Mouse (Mus musculus): ENCODE measurements around the gene Ust. TPM values are rescaled to one million over a fixed set of nuclear protein-coding genes. Genes with fewer than 3 reads are reported as not detected.

Gene Ust
- polyA plus RNA-seq, 1 experiment from 2014 or later, result 4.1 TPM

DNA sequence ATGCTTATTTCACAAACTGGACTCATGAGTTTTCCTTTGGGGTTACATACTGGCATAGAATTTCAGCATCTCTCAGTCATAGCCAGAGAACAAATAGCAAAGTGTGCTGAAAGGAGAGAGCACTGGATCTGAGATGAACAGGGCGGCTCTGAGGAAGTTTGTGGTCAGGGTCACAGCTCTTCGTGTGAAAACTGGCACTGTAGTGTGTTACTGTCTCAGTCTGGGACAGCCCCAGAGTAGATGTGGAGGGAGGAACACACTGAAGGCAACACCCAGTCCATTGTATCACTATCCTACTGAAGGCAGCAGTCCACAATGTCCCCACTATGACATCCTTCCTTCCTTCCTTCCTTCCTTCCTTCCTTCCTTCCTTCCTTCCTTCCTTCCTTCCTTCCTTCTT lies 321.0 kb downstream of the Ust start:
- no peak for ATAC-seq (ENCODE audit: low read depth)
- Histone ChIP-seq H3K9ac (ENCODE audit: low read length) (no peak overlapping the region), H3K4me1 (replicated peaks; ENCODE audit: control insufficient read depth, insufficient read depth, low read length) (no peaks in the 10 kb centered on the region)

DNA sequence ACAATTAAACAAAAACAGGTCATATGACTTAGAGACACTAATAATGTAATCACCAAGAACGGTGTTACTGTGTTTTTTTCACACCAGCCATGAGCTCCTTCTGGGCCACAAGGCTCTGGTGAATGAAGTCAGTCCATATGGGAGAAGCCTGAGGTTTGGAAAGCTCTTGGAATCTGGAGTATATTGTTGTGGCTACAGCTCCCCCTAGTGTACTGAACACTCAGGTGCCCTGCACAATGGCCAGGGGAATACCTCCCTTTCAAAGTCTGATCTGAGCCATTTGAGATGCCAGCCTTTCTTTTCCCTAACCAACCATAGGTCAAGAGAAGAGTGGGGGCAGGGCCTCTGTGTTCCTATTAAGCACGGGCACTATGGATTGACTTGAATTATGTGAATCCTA lies 322.3 kb downstream of the Ust start:
- no peaks in the 10 kb centered on the region for H3K4me1 ChIP-seq (replicated peaks; ENCODE audit: control insufficient read depth, insufficient read depth, low read length)
- H3K9ac ChIP-seq (ENCODE audit: low read length), result no peak overlapping the region
- no peak overlapping the region for H3K4me2 ChIP-seq (ENCODE audit: low read depth, low read length)
- peak; percentile 88 for ATAC-seq (ENCODE audit: low read depth)
- no peak overlapping the region for H3K4me3 ChIP-seq (ENCODE audit: low read length)
- WGBS, result 5% methylated on average over 2 of the region's 2 CpGs
- H3K36me3 ChIP-seq (ENCODE audit: control insufficient read depth, insufficient read depth, low read length), result no peaks in the 10 kb centered on the region
- no peaks in the 10 kb centered on the region for H3K9me3 ChIP-seq (ENCODE audit: control insufficient read depth, low read length)
- H3K27me3 ChIP-seq (ENCODE audit: control insufficient read depth, insufficient read depth, low read depth, low read length), result no peaks in the 10 kb centered on the region
- no peak overlapping the region for H3K27ac ChIP-seq (ENCODE audit: low read length)

More for the DNA sequence above, 321.0 kb downstream of the Ust start:
- no peaks in the 10 kb centered on the region for H3K27me3 ChIP-seq (ENCODE audit: control insufficient read depth, insufficient read depth, low read depth, low read length)
- no peaks in the 10 kb centered on the region for H3K36me3 ChIP-seq (ENCODE audit: control insufficient read depth, insufficient read depth, low read length)
- H3K27ac ChIP-seq (ENCODE audit: low read length), result no peak overlapping the region
- no peaks in the 10 kb centered on the region for H3K9me3 ChIP-seq (ENCODE audit: control insufficient read depth, low read length)
- no peak overlapping the region for H3K4me2 ChIP-seq (ENCODE audit: low read depth, low read length)
- WGBS, result 47% methylated on average over 2 of the region's 2 CpGs
- H3K4me3 ChIP-seq (ENCODE audit: low read length), result no peak overlapping the region

DNA sequence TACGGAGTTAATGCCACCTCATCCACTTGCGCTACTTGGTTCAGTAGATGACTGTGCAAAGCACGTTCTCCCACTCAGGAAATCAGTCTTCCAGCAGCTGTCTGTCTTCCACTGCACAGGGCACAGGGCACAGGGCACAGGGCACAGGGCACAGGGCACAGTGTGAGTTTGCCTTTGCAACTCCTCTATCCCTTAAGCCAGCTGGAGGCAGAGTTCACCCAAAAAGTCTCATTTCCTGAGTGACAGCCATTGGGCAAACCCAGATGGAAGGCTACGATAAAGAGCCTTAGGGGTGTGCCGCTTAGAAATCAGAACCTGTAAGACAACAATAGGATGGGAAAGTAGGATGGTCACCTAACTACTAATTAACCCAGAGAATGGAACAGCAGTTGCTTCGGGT lies 322.9 kb downstream of the Ust start:
- H3K9me3 ChIP-seq (ENCODE audit: control insufficient read depth, low read length), result no peaks in the 10 kb centered on the region
- no peak for ATAC-seq (ENCODE audit: low read depth)
- H3K9ac ChIP-seq (ENCODE audit: low read length), result no peak overlapping the region
- H3K4me3 ChIP-seq (ENCODE audit: low read length), result no peak overlapping the region
- H3K4me1 ChIP-seq (replicated peaks; ENCODE audit: control insufficient read depth, insufficient read depth, low read length), result no peaks in the 10 kb centered on the region
- no peak overlapping the region for H3K27ac ChIP-seq (ENCODE audit: low read length)
- no peaks in the 10 kb centered on the region for H3K36me3 ChIP-seq (ENCODE audit: control insufficient read depth, insufficient read depth, low read length)
- no peak overlapping the region for H3K4me2 ChIP-seq (ENCODE audit: low read depth, low read length)
- no peaks in the 10 kb centered on the region for H3K27me3 ChIP-seq (ENCODE audit: control insufficient read depth, insufficient read depth, low read depth, low read length)
- 54% methylated on average over 6 of the region's 6 CpGs for WGBS

DNA sequence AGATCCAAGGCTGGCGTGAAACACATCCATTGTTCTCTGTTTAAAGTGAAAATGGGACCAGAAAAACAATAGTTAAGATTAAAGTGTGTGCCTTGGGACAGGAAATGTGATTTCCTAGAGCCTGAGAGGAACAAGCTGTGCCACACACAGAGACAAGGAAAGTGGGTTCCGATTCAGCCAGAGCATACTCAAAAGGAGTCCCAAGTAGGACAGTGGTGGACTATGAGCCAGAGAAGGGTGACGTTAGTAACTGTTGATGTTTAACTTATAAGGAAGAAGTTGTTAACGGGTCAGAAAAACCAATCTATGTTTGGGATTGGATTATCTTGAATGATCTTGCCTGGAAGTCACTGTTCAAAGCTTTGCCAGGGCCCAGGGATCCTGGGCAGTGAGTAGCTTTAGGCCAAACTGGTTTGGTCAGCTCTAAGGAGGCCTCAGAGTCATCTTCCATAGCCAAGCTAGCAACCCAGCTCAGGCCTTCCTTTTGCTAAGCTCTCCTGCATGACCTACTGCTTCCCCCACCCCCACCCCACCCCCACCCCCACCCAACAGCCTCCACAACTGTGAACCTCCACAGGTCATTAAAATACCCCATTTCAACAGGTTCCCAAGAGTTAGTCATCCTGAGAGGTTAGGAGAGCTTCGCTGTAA lies 329.2 kb downstream of the Ust start:
- ATAC-seq (ENCODE audit: low read depth), result no peak
- H3K9ac ChIP-seq (ENCODE audit: low read length), result no peak overlapping the region
- no peak overlapping the region for H3K27ac ChIP-seq (ENCODE audit: low read length)
- WGBS, result 63% methylated on average over 5 of the region's 5 CpGs
- H3K4me1 ChIP-seq (replicated peaks; ENCODE audit: control insufficient read depth, insufficient read depth, low read length), result no peaks in the 10 kb centered on the region; the same call in 1 of the 2 replicates
- no peak overlapping the region for H3K4me3 ChIP-seq (ENCODE audit: low read length)
- H3K9me3 ChIP-seq (ENCODE audit: control insufficient read depth, low read length), result no peaks in the 10 kb centered on the region
- H3K27me3 ChIP-seq (ENCODE audit: control insufficient read depth, insufficient read depth, low read depth, low read length), result no peaks in the 10 kb centered on the region
- no peak overlapping the region for H3K4me2 ChIP-seq (ENCODE audit: low read depth, low read length)
- H3K36me3 ChIP-seq (ENCODE audit: control insufficient read depth, insufficient read depth, low read length), result no peaks in the 10 kb centered on the region

DNA sequence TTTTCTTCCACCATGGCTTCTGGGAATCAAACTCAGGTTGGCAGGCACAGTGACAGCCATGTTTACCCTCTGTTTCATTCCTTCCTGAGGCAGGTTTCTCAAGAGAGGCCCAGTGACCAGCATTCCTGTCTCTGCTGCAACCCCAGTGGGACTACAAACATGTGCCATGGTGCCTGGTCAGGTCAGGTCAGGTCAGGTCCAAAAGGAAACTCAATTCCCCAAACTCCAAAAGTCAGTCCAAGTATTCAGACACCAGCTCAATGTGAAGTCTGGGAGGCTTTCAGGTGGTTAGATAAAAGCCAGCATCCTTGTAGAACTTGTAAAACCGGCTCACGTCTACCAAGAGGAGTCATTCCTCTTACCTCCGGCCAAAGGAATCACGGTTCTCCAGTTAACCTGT lies 333.0 kb downstream of the Ust start:
- Histone ChIP-seq H3K9ac (ENCODE audit: low read length) (no peak overlapping the region), H3K36me3 (ENCODE audit: control insufficient read depth, insufficient read depth, low read length) (no peaks in the 10 kb centered on the region), H3K27ac (ENCODE audit: low read length) (no peak overlapping the region), H3K9me3 (ENCODE audit: control insufficient read depth, low read length) (no peaks in the 10 kb centered on the region), H3K27me3 (ENCODE audit: control insufficient read depth, insufficient read depth, low read depth, low read length) (no peaks in the 10 kb centered on the region), H3K4me1 (replicated peaks; ENCODE audit: control insufficient read depth, insufficient read depth, low read length) (peaks cover 4% of the 10 kb centered on the region; the same call in 1 of the 2 replicates), H3K4me2 (ENCODE audit: low read depth, low read length) (no peak overlapping the region), H3K4me3 (ENCODE audit: low read length) (no peak overlapping the region)
- ATAC-seq (ENCODE audit: low read depth), result no peak
- 70% methylated on average over 4 of the region's 4 CpGs for WGBS

DNA sequence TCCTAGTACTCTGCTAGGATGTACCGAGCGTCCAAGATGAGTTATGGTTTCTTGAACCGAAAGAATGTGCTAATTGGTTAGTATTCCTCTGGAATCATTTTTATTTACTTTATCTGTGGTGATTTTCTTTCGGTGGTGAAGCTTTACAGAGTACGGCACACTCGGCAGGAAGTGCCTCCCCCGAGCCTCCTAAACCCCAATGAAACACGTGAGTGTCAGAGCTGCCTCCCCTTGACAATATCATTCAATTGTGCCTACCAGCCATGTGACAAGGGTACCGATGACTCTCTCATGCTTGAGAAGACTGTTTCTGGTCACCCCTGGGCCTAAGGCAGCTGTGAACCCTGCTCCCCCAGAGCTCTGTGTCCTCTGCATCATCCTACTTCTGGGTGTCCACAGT lies 333.9 kb downstream of the Ust start:
- ATAC-seq (ENCODE audit: low read depth), result no peak

DNA sequence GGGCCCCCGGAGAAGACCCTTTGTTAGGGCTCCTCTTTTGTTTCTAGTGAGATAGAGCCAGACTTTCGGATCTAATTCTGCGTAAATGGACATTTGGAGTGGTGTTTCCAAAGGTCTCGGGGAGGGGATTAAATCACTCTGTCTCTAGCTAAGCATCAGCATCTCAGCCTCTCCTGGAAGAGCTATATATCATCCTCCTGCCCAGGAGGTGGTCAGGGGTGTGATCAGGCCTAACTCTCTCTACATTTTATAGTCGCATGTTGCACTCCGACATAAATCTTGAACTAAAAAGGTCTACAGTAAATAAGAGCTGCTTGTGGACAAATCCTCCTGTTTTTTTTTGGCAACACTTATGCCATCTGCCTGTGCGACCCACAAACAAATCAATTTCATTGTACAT lies 335.5 kb downstream of the Ust start:
- Histone ChIP-seq H3K9ac (ENCODE audit: low read length) (no peak overlapping the region), H3K4me3 (ENCODE audit: low read length) (no peak overlapping the region), H3K4me2 (ENCODE audit: low read depth, low read length) (no peak overlapping the region), H3K9me3 (ENCODE audit: control insufficient read depth, low read length) (no peaks in the 10 kb centered on the region), H3K4me1 (replicated peaks; ENCODE audit: control insufficient read depth, insufficient read depth, low read length) (peaks cover 4% of the 10 kb centered on the region; the same call in 1 of the 2 replicates), H3K27me3 (ENCODE audit: control insufficient read depth, insufficient read depth, low read depth, low read length) (no peaks in the 10 kb centered on the region), H3K27ac (ENCODE audit: low read length) (no peak overlapping the region), H3K36me3 (ENCODE audit: control insufficient read depth, insufficient read depth, low read length) (no peaks in the 10 kb centered on the region)
- ATAC-seq (ENCODE audit: low read depth), result no peak
- WGBS, result 78% methylated on average over 7 of the region's 7 CpGs

More for the DNA sequence above, 333.9 kb downstream of the Ust start:
- no peak overlapping the region for H3K4me2 ChIP-seq (ENCODE audit: low read depth, low read length)
- H3K9ac ChIP-seq (ENCODE audit: low read length), result no peak overlapping the region
- H3K27ac ChIP-seq (ENCODE audit: low read length), result no peak overlapping the region
- WGBS, result 40% methylated on average over 9 of the region's 9 CpGs
- H3K36me3 ChIP-seq (ENCODE audit: control insufficient read depth, insufficient read depth, low read length), result no peaks in the 10 kb centered on the region
- no peaks in the 10 kb centered on the region for H3K27me3 ChIP-seq (ENCODE audit: control insufficient read depth, insufficient read depth, low read depth, low read length)
- peaks cover 4% of the 10 kb centered on the region; the same call in 1 of the 2 replicates for H3K4me1 ChIP-seq (replicated peaks; ENCODE audit: control insufficient read depth, insufficient read depth, low read length)
- no peak overlapping the region for H3K4me3 ChIP-seq (ENCODE audit: low read length)
- H3K9me3 ChIP-seq (ENCODE audit: control insufficient read depth, low read length), result no peaks in the 10 kb centered on the region

DNA sequence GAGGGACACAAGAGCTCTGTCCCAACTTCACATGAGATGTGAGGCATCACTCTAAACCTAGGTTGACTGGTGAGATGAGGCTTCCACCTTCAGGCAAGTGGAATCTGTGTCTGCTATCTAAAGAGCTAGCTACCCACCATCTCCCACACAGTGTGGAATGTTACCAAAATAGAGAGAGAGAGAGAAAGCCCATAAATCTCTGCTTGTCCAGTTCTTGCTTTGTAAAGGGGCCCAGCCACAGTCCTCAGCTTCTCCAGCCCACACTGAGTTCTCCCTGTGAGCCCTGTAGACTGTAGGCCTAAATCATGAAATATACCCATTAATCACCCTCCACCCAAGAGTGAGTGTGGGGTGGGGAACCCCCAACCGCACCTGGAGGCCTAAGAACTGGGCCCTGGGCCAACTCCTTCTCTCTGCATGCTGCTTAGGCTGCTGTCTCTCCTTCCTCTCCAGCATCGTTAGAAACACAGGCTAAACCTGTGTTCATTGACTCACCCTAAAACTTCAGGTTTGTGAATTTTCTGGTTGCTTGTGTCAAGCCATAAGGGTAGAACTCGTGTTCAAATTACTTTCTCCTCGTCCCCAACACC lies 336.9 kb downstream of the Ust start:
- H3K9ac ChIP-seq (ENCODE audit: low read length), result no peak overlapping the region
- H3K36me3 ChIP-seq (ENCODE audit: control insufficient read depth, insufficient read depth, low read length), result no peaks in the 10 kb centered on the region
- H3K9me3 ChIP-seq (ENCODE audit: control insufficient read depth, low read length), result no peaks in the 10 kb centered on the region
- H3K27ac ChIP-seq (ENCODE audit: low read length), result no peak overlapping the region
- WGBS, result 58% methylated on average over 4 of the region's 4 CpGs
- no peak overlapping the region for H3K4me3 ChIP-seq (ENCODE audit: low read length)
- H3K4me2 ChIP-seq (ENCODE audit: low read depth, low read length), result no peak overlapping the region
- H3K4me1 ChIP-seq (replicated peaks; ENCODE audit: control insufficient read depth, insufficient read depth, low read length), result peaks cover 8% of the 10 kb centered on the region; the same call in 1 of the 2 replicates
- 0 out of 2 replicates have a peak, but pooled peaks have one; percentile 47 for ATAC-seq (ENCODE audit: low read depth)
- H3K27me3 ChIP-seq (ENCODE audit: control insufficient read depth, insufficient read depth, low read depth, low read length), result no peaks in the 10 kb centered on the region

DNA sequence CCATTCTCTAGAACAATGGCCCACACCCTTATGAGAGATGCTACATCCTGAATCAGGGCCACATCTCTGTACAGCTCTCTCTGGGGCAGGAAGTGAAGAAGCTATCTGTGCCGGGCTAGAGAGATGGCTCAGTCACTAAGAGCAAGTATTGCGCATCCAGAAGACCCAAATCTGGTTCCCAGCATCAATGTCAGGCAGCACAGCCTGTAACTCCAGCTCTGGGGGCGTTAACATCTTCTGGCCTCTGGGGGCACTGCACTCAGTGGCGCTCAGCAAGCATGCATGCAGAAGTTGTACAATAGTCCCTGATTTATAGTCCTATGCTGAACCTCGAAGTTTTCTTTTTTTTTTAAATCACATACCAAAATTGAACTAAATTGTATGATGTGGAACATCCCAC lies 341.0 kb downstream of the Ust start:
- Histone ChIP-seq H3K9ac (ENCODE audit: low read length) (no peak overlapping the region), H3K4me1 (replicated peaks; ENCODE audit: control insufficient read depth, insufficient read depth, low read length) (peaks cover 12% of the 10 kb centered on the region; the same call in 1 of the 2 replicates), H3K4me2 (ENCODE audit: low read depth, low read length) (no peak overlapping the region), H3K9me3 (ENCODE audit: control insufficient read depth, low read length) (no peaks in the 10 kb centered on the region), H3K27ac (ENCODE audit: low read length) (no peak overlapping the region), H3K36me3 (ENCODE audit: control insufficient read depth, insufficient read depth, low read length) (no peaks in the 10 kb centered on the region), H3K27me3 (ENCODE audit: control insufficient read depth, insufficient read depth, low read depth, low read length) (no peaks in the 10 kb centered on the region), H3K4me3 (ENCODE audit: low read length) (no peak overlapping the region)
- 70% methylated on average over 5 of the region's 5 CpGs for WGBS
- no peak for ATAC-seq (ENCODE audit: low read depth)

Measured in lung, embryonic 16.5 days (tissue).